Mouse (Mus musculus): ENCODE data around the gene Anxa2. TPM values are rescaled to one million over a fixed set of nuclear protein-coding genes. Genes with fewer than 3 reads are reported as not detected.

Gene Anxa2
- polyA plus RNA-seq, 1 experiment from 2014 or later, result 1,144 TPM

DNA sequence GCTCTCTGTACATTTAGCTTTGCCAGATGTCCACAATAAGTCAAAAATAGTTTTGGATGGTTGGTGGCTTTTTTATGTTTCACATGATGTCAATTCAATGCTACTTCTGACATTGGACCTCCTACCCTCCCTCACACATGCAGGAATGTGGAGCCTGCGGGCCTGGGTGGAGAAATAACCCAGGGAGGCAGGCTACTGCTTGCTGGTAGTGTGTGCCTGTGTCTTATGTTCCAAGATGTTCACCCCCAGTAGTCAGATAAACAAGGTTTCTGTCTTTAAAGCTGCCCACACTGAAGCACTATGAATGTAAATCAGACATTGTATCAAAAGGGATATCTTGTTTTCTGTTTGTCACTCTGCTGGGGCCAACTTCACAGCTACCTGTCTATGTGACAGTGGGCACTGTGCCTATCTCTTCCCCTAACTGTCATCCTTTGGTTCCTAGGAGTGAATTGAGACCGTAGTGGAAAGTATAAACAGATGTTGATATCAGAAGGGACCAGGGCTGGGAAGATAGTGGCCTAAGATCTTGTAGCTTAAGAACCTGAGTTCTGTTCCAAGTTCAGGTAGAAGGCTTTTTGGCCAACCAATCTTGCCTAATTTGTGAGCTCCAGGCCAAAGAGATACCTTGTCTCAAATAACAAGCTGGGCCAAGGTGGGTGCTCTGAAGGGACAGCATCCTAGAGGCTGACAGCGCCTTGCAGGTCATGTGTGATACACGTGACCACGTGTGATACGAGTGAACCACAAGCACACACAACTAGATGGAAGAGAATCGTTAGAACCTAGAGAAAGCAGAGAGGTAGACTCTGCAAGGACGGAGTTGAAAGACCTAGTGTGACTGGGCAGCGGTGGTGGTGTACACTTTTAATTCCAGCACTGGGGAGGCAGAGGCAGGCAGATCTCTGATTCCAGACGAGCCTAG is 1.3 kb upstream of the Anxa2 start:
- Histone ChIP-seq H3K4me1 (ENCODE audit: insufficient read depth, low read depth, low read length) (peaks cover 23% of the 10 kb centered on the region), H3K36me3 (ENCODE audit: insufficient read depth, low read length) (no peaks in the 10 kb centered on the region), H3K9ac (replicated peaks; ENCODE audit: low read depth) (no peak overlapping the region), H3K9me3 (ENCODE audit: low read length) (no peaks in the 10 kb centered on the region), H3K4me3 (ENCODE audit: low read depth, low read length) (no peak overlapping the region), H3K27me3 (replicated peaks; ENCODE audit: insufficient read depth, low read length) (no peaks in the 10 kb centered on the region), H3K4me2 (replicated peaks; ENCODE audit: low read depth, low read length) (no peak overlapping the region), H3K27ac (ENCODE audit: low read length) (peak overlapping the region; percentile 99)
- 87% methylated on average over 10 of the region's 10 CpGs for WGBS
- TF ChIP-seq CTCF (IDR thresholded peaks at IDR 0.05) (no peak), EP300 (IDR thresholded peaks at IDR 0.05) (no peak)
- DNase-seq (ENCODE audit: low spot score) (no peak), ATAC-seq (no peak)

DNA sequence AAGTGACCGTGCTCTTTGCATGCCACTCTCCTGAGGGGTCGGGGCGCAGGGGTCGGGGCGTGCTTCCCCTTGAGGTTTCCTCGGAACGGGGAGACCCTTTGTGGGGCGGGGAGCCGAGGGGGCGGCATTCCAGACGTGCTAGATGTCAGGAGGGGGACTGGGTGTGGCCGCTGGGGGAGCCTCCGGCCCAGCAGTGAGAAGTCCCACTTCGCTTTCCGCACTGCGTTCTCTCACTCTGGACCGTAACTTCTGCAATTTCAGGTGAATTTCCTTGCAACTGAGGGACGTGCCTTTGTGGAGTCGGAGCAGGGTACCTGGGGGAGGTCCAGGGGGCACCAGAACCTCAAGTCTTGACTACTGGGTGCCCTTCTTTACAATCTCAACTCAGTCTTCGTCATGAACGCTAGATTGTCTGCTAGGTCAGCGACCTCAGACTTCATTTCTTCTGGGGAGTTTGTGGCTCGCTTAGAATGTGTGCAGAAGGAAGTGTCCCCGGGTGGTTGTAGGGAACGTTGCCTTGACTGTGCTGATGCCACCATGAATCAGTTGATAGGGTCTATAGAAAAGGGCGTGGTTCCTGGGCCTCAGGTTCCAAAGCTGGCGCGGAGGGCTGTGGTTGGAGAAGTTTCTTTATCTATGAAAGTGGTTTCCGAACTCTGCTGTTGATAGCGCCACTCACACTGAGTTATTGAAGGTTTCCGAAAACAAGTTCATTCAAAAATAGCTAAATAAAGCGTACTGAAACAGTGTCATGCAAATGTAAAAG is 664 bp downstream of the Anxa2 start:
- Histone ChIP-seq H3K4me1 (ENCODE audit: insufficient read depth, low read depth, low read length) (peaks cover 35% of the 10 kb centered on the region), H3K27ac (ENCODE audit: low read length) (peak overlapping the region; percentile 99), H3K9ac (replicated peaks; ENCODE audit: low read depth) (peak overlapping the region; percentile 99), H3K4me3 (ENCODE audit: low read depth, low read length) (peak overlapping the region; percentile 93), H3K4me2 (replicated peaks; ENCODE audit: low read depth, low read length) (peak overlapping the region; percentile 67), H3K9me3 (ENCODE audit: low read length) (no peaks in the 10 kb centered on the region), H3K36me3 (ENCODE audit: insufficient read depth, low read length) (no peaks in the 10 kb centered on the region), H3K27me3 (replicated peaks; ENCODE audit: insufficient read depth, low read length) (no peaks in the 10 kb centered on the region)
- DNase-seq (ENCODE audit: low spot score) (peak; percentile 67), ATAC-seq (peak; percentile 47)
- WGBS, result 3% methylated on average over 32 of the region's 32 CpGs
- peak; percentile 24; the same call in 1 of the 2 replicates for TF ChIP-seq CTCF (IDR thresholded peaks at IDR 0.05)
- TF ChIP-seq EP300 (IDR thresholded peaks at IDR 0.05), result no peak; the same call in 1 of the 2 replicates

DNA sequence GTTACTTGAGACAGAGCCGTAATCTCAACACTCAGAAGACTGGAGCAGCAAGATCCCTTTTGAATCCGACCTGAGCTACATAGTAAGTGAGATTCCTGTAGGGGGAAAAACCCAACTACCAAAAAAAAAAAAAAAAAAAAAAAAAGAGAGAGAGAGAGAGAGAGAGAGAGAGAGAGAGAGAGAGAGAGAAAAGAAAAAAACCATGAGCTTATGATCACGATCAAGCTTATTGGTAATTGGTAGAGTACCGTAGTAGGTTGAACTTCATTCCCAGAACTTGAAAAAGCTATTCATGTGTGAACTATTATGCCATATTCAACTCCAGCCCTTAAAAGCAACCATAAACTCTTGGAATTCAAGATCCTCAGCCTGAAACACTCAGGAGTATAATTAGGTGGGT is 1.3 kb downstream of the Anxa2 start:
- Histone ChIP-seq H3K4me1 (ENCODE audit: insufficient read depth, low read depth, low read length) (peaks cover 41% of the 10 kb centered on the region), H3K9ac (replicated peaks; ENCODE audit: low read depth) (peak overlapping the region; percentile 99), H3K4me3 (ENCODE audit: low read depth, low read length) (peak overlapping the region; percentile 93), H3K27ac (ENCODE audit: low read length) (peak overlapping the region; percentile 99), H3K36me3 (ENCODE audit: insufficient read depth, low read length) (no peaks in the 10 kb centered on the region), H3K27me3 (replicated peaks; ENCODE audit: insufficient read depth, low read length) (no peaks in the 10 kb centered on the region), H3K4me2 (replicated peaks; ENCODE audit: low read depth, low read length) (peak overlapping the region; percentile 67), H3K9me3 (ENCODE audit: low read length) (no peaks in the 10 kb centered on the region)
- DNase-seq (ENCODE audit: low spot score) (peak; percentile 33), ATAC-seq (no peak)
- WGBS, result 28% methylated on average over 4 of the region's 4 CpGs
- no peak for TF ChIP-seq CTCF (IDR thresholded peaks at IDR 0.05)
- no peak for TF ChIP-seq EP300 (IDR thresholded peaks at IDR 0.05)

DNA sequence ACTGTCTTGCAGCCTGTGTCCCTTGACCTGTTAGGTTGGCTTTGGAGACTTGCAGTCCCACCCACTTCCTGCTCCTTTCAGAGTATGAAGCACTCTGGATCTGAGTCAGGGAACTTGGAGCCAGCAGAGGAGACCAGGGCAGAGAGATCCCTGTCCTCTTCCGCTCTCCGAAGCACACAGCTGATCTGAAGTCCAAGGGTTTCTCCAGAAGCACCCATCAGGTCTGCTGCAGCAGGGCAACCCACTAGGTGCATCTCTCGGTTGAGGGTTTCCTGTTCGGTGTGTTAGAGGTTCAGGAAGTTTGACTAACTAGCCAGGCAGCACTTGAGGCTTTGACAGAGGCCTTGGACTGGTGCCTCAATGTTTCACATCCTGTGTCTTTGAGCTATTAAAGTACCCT is 2.0 kb downstream of the Anxa2 start:
- H3K9me3 ChIP-seq (ENCODE audit: low read length), result no peaks in the 10 kb centered on the region
- peak overlapping the region; percentile 27 for H3K9ac ChIP-seq (replicated peaks; ENCODE audit: low read depth)
- peak overlapping the region; percentile 67 for H3K4me2 ChIP-seq (replicated peaks; ENCODE audit: low read depth, low read length)
- no peaks in the 10 kb centered on the region for H3K27me3 ChIP-seq (replicated peaks; ENCODE audit: insufficient read depth, low read length)
- no peaks in the 10 kb centered on the region; the same call in 1 of the 2 replicates for H3K36me3 ChIP-seq (ENCODE audit: insufficient read depth, low read length)
- peaks cover 43% of the 10 kb centered on the region for H3K4me1 ChIP-seq (ENCODE audit: insufficient read depth, low read depth, low read length)
- WGBS, result 5% methylated on average over 4 of the region's 4 CpGs
- TF ChIP-seq EP300 (IDR thresholded peaks at IDR 0.05) (peak; percentile 37), CTCF (IDR thresholded peaks at IDR 0.05) (no peak)
- ATAC-seq (no peak), DNase-seq (ENCODE audit: low spot score) (peak; percentile 87)
- peak overlapping the region; percentile 93 for H3K4me3 ChIP-seq (ENCODE audit: low read depth, low read length)
- H3K27ac ChIP-seq (ENCODE audit: low read length), result peak overlapping the region; percentile 99

DNA sequence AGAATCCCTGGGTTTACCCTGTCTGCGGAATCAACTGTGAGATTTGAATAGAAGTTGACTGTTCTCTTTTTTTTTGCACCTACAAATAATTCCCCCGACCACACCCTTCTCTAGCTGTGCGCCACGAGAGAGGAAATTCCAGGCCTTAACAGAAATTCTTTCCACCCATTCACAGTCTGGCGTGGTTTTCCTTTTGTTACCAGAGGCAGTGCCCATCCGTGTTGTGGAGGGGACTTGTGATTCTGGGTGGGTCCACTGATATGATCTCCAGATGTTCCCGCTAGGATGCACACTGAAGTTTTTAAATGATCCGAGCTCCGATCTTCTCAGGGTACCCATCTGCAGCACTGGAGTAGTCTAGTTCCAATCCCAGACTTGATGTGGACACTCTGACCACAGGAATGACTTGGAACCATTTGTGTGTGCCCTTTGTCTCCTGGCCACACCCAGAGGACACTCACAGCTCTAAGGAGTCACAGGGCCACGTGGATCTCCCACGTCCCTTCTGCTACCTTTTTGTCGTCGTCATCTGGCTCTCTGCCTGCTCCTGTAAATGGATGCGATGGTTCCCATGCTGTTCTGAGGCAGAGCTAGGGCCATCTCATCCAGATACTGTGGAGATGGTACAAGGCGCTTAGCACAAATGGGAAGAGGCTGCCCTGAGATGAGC is 3.1 kb downstream of the Anxa2 start:
- Histone ChIP-seq H3K36me3 (ENCODE audit: insufficient read depth, low read length) (no peaks in the 10 kb centered on the region; the same call in 1 of the 2 replicates), H3K9ac (replicated peaks; ENCODE audit: low read depth) (no peak overlapping the region), H3K4me3 (ENCODE audit: low read depth, low read length) (no peak overlapping the region; the same call in 1 of the 2 replicates), H3K9me3 (ENCODE audit: low read length) (no peaks in the 10 kb centered on the region), H3K27me3 (replicated peaks; ENCODE audit: insufficient read depth, low read length) (no peaks in the 10 kb centered on the region), H3K4me2 (replicated peaks; ENCODE audit: low read depth, low read length) (peak overlapping the region; percentile 67), H3K4me1 (ENCODE audit: insufficient read depth, low read depth, low read length) (peaks cover 43% of the 10 kb centered on the region), H3K27ac (ENCODE audit: low read length) (peak overlapping the region; percentile 99)
- DNase-seq (ENCODE audit: low spot score) (peak; percentile 71), ATAC-seq (no peak)
- 43% methylated on average over 15 of the region's 15 CpGs for WGBS
- TF ChIP-seq EP300 (IDR thresholded peaks at IDR 0.05) (peak; percentile 84), CTCF (IDR thresholded peaks at IDR 0.05) (no peak)

All from lung, postnatal 0 days (tissue).